Mouse (Mus musculus) embryonic fibroblast, embryonic 13.5 days (primary cell): ENCODE measurements around the gene Vstm4.

Source experiments
- CTCF ChIP-seq: IDR thresholded peaks from 2 replicates; pipeline ENCODE4 v1.5.1; 2011; ENCODE audit warnings: mild to moderate bottlenecking, control low read depth, low read length, moderate library complexity, borderline replicate concordance; ENCODE audit not compliant: insufficient read depth
- POLR2A ChIP-seq: IDR thresholded peaks from 2 replicates; pipeline ENCODE4 v1.6.1; 2011; ENCODE audit warnings: low read depth, mild to moderate bottlenecking, control low read depth, low read length, moderate library complexity

- TF ChIP-seq CTCF (no peak), POLR2A (no peak)
These were observed 94.1 kb downstream of the Vstm4 start for GRCm38 (mm10) chr14:32950312-32951301.
